Mouse (Mus musculus) bone marrow macrophage, adult 2 months (primary cell): ENCODE measurements at regions not wholly inside any gene's neighbourhood (a gene's known extent, or its start where the extent isn't known, plus 50 kb on each side); places are given as distances from the start of the nearest gene placed in this dataset.

Experiments used
- CTCF ChIP-seq: IDR thresholded peaks from 2 replicates; pipeline ENCODE4 v1.5.1; 2012; ENCODE audit warnings: low read depth, mild to moderate bottlenecking, low read length, moderate library complexity
- POLR2A ChIP-seq: IDR thresholded peaks from 2 replicates; pipeline ENCODE4 v1.6.1; 2012; ENCODE audit warnings: mild to moderate bottlenecking, low read depth, low read length, borderline replicate concordance

DNA sequence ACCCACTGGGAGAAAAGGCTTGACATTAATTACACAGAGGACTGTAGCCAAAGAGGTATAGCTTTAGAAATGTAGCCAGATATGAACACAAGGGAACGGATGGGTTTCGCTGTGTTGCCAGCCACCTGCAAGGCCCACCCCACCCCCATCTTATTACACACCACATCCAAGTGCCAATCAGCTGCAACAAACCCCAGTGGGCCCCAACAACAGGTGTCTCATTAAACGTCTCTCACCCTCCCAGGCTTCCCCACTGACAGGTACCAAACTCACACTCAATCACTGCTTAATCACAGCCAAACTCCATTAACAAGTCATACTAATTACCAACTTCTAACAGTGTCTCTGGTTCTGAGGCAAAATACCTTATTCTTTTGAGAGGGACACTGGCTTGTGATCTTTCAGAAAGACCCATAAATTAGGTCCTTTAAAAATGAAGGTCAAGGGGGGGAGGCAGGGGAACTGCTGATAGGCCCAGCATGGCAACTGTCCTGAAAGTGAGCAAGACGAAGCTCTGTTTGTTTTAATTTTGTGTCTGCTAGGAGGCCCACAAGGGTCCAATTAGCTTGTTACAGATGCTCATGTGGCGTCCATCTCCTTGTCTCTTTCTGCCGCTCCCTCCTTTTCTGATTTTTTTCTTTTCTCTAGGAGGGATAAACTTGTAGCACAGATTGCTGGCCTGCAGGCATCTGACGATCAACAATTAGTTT, 115.4 kb upstream of the Arrdc4 start:
- TF ChIP-seq CTCF (no peak), POLR2A (no peak)
